Mouse (Mus musculus) small intestine, adult 2 months (tissue): ENCODE measurements around the gene Rapgef5.

ENCODE experiments used
- CTCF ChIP-seq: fragments of 200-500 bp; IDR thresholded peaks from 2 replicates; pipeline ENCODE4 v1.5.1; 2012; ENCODE audit warnings: low read depth, mild to moderate bottlenecking, control low read depth, inconsistent platforms, low read length, moderate library complexity, mixed read lengths; ENCODE audit not compliant: insufficient replicate concordance, insufficient read length; ENCODE audit errors: extremely low read depth
- POLR2A ChIP-seq: fragments of 200-500 bp; IDR thresholded peaks from 2 replicates; pipeline ENCODE4 v1.6.1; 2012; ENCODE audit warnings: low read depth, mild to moderate bottlenecking, control low read depth, inconsistent platforms, low read length, moderate library complexity

DNA sequence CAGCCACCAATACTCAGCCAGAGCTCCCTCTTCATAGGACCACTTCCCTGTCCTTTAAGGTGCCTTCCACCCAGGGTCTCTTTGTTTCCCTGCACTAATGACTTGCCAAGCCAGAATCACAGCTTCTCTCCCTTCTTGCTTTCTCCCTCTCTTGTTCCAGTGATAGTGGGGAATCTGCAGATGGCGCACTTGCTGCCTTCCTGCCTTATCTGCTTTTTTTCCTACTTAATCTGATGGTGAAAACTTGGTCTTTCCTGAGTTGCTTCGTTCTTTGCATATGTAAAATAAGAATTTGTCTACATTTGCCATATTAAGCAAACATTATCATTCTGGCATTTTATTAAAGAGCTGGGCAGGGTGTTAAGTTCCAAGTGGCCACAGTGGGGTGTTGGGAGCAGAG lies 75.7 kb downstream of the Rapgef5 start:
- no peak for TF ChIP-seq CTCF
- TF ChIP-seq POLR2A, result no peak
